Mouse (Mus musculus) neural tube, embryonic 12.5 days (tissue): ENCODE results near the gene Car9. TPM values are rescaled to one million over a fixed set of nuclear protein-coding genes. Genes with fewer than 3 reads are reported as not detected.
"Not testable (repeated sequence)": the region's sequence is repeated elsewhere in the genome, so short reads cannot be mapped to it uniquely, and the experiment has no call there.

Experiments
- ATAC-seq: fragments of 200-750 bp; cut with Nextera tagmentation; 2 replicates; pipeline ENCODE4 v1.8.0; 2017; ENCODE audit warnings: low read depth, mild to moderate bottlenecking, moderate TSS enrichment, moderate library complexity; ENCODE audit not compliant: low FRiP score
- H3K27ac ChIP-seq: fragments of 300-500 bp; sonication (generic); 2 replicates; pipeline ENCODE4 v1.5.1; 2016
- H3K27me3 ChIP-seq: fragments of 300-500 bp; sonication (generic); replicated peaks from 2 replicates; pipeline ENCODE4 v1.6.1; 2016; ENCODE audit warnings: mild to moderate bottlenecking
- H3K36me3 ChIP-seq: fragments of 300-500 bp; sonication (generic); 2 replicates; pipeline ENCODE4 v1.6.1; 2016; ENCODE audit warnings: mild to moderate bottlenecking
- H3K4me1 ChIP-seq: fragments of 300-500 bp; sonication (generic); 2 replicates; pipeline ENCODE4 v1.6.1; 2016
- H3K4me2 ChIP-seq: fragments of 300-500 bp; sonication (generic); replicated peaks from 2 replicates; pipeline ENCODE4 v1.6.1; 2016; ENCODE audit warnings: mild to moderate bottlenecking
- H3K4me3 ChIP-seq: fragments of 300-500 bp; sonication (generic); 2 replicates; pipeline ENCODE4 v1.5.1; 2016
- H3K9ac ChIP-seq: fragments of 300-500 bp; sonication (generic); 2 replicates; pipeline ENCODE4 v1.6.1; 2016; ENCODE audit warnings: mild to moderate bottlenecking
- H3K9me3 ChIP-seq: fragments of 300-500 bp; sonication (generic); 2 replicates; pipeline ENCODE4 v1.6.1; 2016; ENCODE audit warnings: mild to moderate bottlenecking
- WGBS: fragments of 180-500 bp; shearing (Covaris S2); methylation state at CpG from one replicate; pipeline ENCODE4 v1.1.7; 2016; 5-methylcytosine and 5-hydroxymethylcytosine counted together
- polyA plus RNA-seq: library from polyadenylated mRNA; unstranded; fragments of >200 nt; fragmentation: Nextera tagmentation; extraction: Ambion mirVana; gene quantifications from 2 replicates; pipeline ENCODE4 v1.2.1, GENCODE M21; 2016

Gene Car9
- polyA plus RNA-seq, 1 experiment from 2014 or later: 0.33 TPM

- Histone ChIP-seq H3K9ac (no peak overlapping the region), H3K27me3 (peaks cover 2% of the 10 kb centered on the region; the same call in 1 of the 2 replicates), H3K27ac (no peak overlapping the region), H3K4me3 (no peak overlapping the region), H3K36me3 (no peaks in the 10 kb centered on the region), H3K9me3 (no peaks in the 10 kb centered on the region), H3K4me2 (no peak overlapping the region), H3K4me1 (no peaks in the 10 kb centered on the region)
- 76% methylated on average over 7 of the region's 7 CpGs for WGBS
- no peak for ATAC-seq
Measured at GRCm38 (mm10) chr4:43481894-43482456, 24.8 kb upstream of the Car9 start.

DNA sequence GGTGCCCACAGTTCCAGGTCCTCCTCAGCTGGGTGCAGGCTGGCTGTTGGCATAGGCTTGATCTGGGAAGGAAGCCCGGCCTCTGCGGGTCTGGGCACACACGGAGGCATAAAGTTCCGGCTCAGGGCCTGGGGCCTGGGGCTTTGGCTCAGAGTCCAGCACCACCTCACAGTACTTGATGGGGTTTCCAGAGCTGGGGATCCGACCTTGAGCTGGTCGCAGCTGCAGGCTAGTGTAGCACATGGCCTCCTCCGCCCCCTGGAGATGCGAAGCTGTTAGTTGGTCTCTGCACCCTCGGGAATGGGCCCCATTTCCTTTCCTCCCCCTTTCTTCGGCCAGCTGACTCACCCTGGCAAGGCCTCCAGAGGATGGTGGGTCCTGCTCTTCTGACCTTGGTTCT lies 24.2 kb upstream of the Car9 start:
- Histone ChIP-seq H3K36me3 (no peaks in the 10 kb centered on the region), H3K4me3 (no peak overlapping the region)
- WGBS: 77% methylated on average over 10 of the region's 10 CpGs

GRCm38 (mm10) chr4:43483535-43484091 lies 23.2 kb upstream of the Car9 start, which contains the start of gene Sit1:
Gene Sit1, minus strand, starts transcription at chr4:43483734.
- no peak within 1 kb of the TSS for H3K4me3 ChIP-seq
- H3K9me3 ChIP-seq: no peaks in the 10 kb centered on the region
- H3K9ac ChIP-seq: no peak within 1 kb of the TSS
- H3K27me3 ChIP-seq: peaks cover 2% of the 10 kb centered on the region; the same call in 1 of the 2 replicates
- H3K36me3 ChIP-seq: no peaks in the 10 kb centered on the region
- 63% methylated on average over 12 of the region's 12 CpGs for WGBS
- H3K4me1 ChIP-seq: no peaks in the 10 kb centered on the region
- H3K4me2 ChIP-seq: no peak within 1 kb of the TSS
- no peak for ATAC-seq
- H3K27ac ChIP-seq: no peak within 1 kb of the TSS

More for the DNA sequence above, 24.2 kb upstream of the Car9 start:
- peaks cover 2% of the 10 kb centered on the region; the same call in 1 of the 2 replicates for H3K27me3 ChIP-seq
- no peak overlapping the region for H3K4me2 ChIP-seq
- no peak for ATAC-seq
- no peak overlapping the region for H3K27ac ChIP-seq
- H3K9me3 ChIP-seq: no peaks in the 10 kb centered on the region
- H3K9ac ChIP-seq: no peak overlapping the region
- no peaks in the 10 kb centered on the region for H3K4me1 ChIP-seq

GRCm38 (mm10) chr4:43485666-43486065 lies 21.1 kb upstream of the Car9 start:
- not testable (repeated sequence) for H3K9ac ChIP-seq, H3K4me3 ChIP-seq, H3K4me2 ChIP-seq, H3K36me3 ChIP-seq, H3K9me3 ChIP-seq, H3K4me1 ChIP-seq, ATAC-seq, H3K27ac ChIP-seq, H3K27me3 ChIP-seq
- WGBS: 87% methylated on average over 5 of the region's 5 CpGs

- Histone ChIP-seq H3K27me3 (no peaks in the 10 kb centered on the region), H3K4me1 (peaks cover 7% of the 10 kb centered on the region), H3K36me3 (no peaks in the 10 kb centered on the region), H3K4me3 (no peak overlapping the region), H3K9ac (no peak overlapping the region), H3K27ac (no peak overlapping the region), H3K4me2 (no peak overlapping the region), H3K9me3 (no peaks in the 10 kb centered on the region)
- WGBS: 95% methylated on average over 3 of the region's 3 CpGs
- no peak for ATAC-seq
Measured at GRCm38 (mm10) chr4:43489611-43490010, 17.2 kb upstream of the Car9 start.

DNA sequence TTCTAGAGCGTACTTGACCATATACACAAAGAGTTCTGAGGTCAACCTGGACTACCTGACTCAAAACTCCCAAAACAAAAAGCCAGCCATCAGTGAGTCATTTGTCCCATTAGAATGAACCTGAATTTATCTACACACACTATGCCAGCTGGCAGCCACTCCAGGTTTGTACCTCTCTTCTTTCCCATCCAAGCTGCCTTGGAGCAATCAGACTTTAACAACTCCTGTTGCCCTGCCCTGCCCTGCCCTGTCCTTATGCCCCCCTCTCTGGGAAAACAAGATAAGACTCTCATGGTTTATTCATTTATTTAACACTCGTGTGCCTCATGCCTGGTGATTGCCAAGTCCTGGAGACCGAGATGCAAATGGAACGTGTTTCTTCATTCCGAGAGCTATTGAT lies 16.0 kb upstream of the Car9 start:
- Histone ChIP-seq H3K27me3 (no peaks in the 10 kb centered on the region), H3K4me2 (no peak overlapping the region), H3K36me3 (peaks cover 5% of the 10 kb centered on the region; the same call in 1 of the 2 replicates), H3K4me3 (no peak overlapping the region), H3K9ac (no peak overlapping the region), H3K9me3 (no peaks in the 10 kb centered on the region), H3K27ac (no peak overlapping the region), H3K4me1 (peaks cover 12% of the 10 kb centered on the region)
- WGBS: 90% methylated on average over 5 of the region's 5 CpGs
- no peak for ATAC-seq

DNA sequence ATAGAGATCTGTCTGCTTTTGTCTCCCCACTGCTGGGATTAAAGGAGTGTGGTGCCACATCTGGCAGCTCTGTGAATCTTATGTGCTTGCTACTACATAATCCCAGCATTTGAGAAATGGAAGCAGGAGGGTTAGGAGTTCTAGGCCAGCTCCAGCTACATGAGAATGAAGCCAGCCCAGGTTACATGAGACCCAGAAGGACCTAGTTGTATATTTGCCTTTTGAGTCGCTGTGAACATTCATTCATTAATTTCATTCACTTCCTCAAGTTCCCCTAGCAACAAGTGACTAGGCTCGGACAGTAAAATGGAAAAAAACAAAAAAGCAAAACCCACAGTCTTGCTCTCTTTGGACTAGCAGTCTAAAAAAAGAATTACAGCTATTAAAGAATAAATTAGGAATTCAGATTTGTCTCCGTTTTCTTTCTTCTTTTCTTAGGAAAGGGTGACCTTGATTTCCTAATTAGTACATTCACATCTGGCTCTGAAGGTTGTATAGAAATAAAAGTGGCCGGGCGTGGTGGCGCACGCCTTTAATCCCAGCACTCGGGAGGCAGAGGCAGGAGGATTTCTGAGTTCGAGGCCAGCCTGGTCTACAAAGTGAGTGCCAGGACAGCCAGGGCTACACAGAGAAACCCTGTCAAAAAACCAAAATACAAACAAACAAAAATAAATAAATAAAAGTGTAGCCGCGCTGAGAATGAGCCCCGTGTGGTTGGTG lies 14.5 kb upstream of the Car9 start:
- H3K27me3 ChIP-seq: no peaks in the 10 kb centered on the region
- ATAC-seq: no peak

GRCm38 (mm10) chr4:43492821-43493185 lies 14.0 kb upstream of the Car9 start, which contains the start of gene Ccdc107:
Gene Ccdc107, plus strand, starts transcription at chr4:43492900.
- peaks cover 20% of the 10 kb centered on the region for H3K4me1 ChIP-seq
- peak within 1 kb of the TSS; percentile 73 for H3K4me2 ChIP-seq
- H3K27me3 ChIP-seq: no peaks in the 10 kb centered on the region
- peak within 1 kb of the TSS; percentile 69 for H3K9ac ChIP-seq
- WGBS: under 1% methylated on average over 25 of the region's 25 CpGs
- peak; percentile 96 for ATAC-seq
- H3K4me3 ChIP-seq: peak within 1 kb of the TSS; percentile 76
- no peaks in the 10 kb centered on the region for H3K9me3 ChIP-seq
- peak within 1 kb of the TSS; percentile 54; the same call in 1 of the 2 replicates for H3K27ac ChIP-seq
- H3K36me3 ChIP-seq: peaks cover 11% of the 10 kb centered on the region; the same call in 1 of the 2 replicates

More for the DNA sequence above, 14.5 kb upstream of the Car9 start:
- Histone ChIP-seq H3K4me2 (peak overlapping the region; percentile 73), H3K9me3 (no peaks in the 10 kb centered on the region), H3K4me3 (peak overlapping the region; percentile 24; the same call in 1 of the 2 replicates), H3K27ac (no peak overlapping the region; the same call in 1 of the 2 replicates), H3K36me3 (peaks cover 11% of the 10 kb centered on the region; the same call in 1 of the 2 replicates), H3K4me1 (peaks cover 14% of the 10 kb centered on the region), H3K9ac (no peak overlapping the region)
- 46% methylated on average over 12 of the region's 12 CpGs for whole genome bisulfite sequencing

- H3K27me3 ChIP-seq: no peaks in the 10 kb centered on the region
- ATAC-seq: peak; percentile 91
- H3K4me1 ChIP-seq: peaks cover 25% of the 10 kb centered on the region
- no peaks in the 10 kb centered on the region for H3K9me3 ChIP-seq
- H3K4me2 ChIP-seq: peak overlapping the region; percentile 73
- WGBS: under 1% methylated on average over 47 of the region's 47 CpGs
- peak overlapping the region; percentile 69 for H3K9ac ChIP-seq
- H3K27ac ChIP-seq: peak overlapping the region; percentile 54; the same call in 1 of the 2 replicates
- H3K4me3 ChIP-seq: peak overlapping the region; percentile 76
- H3K36me3 ChIP-seq: peaks cover 11% of the 10 kb centered on the region; the same call in 1 of the 2 replicates
Measured at GRCm38 (mm10) chr4:43493186-43493845, 13.4 kb upstream of the Car9 start.

- Histone ChIP-seq H3K4me1 (peaks cover 30% of the 10 kb centered on the region), H3K9ac (peak overlapping the region; percentile 69), H3K4me3 (peak overlapping the region; percentile 76), H3K36me3 (peaks cover 11% of the 10 kb centered on the region; the same call in 1 of the 2 replicates), H3K27ac (peak overlapping the region; percentile 54; the same call in 1 of the 2 replicates), H3K9me3 (no peaks in the 10 kb centered on the region), H3K27me3 (no peaks in the 10 kb centered on the region), H3K4me2 (peak overlapping the region; percentile 73)
- WGBS: 3% methylated on average over 9 of the region's 9 CpGs
- ATAC-seq: no peak
Measured at GRCm38 (mm10) chr4:43493846-43494240, 12.9 kb upstream of the Car9 start.

- 69% methylated on average over 6 of the region's 6 CpGs for WGBS
- Histone ChIP-seq H3K9me3 (no peaks in the 10 kb centered on the region), H3K4me1 (peaks cover 36% of the 10 kb centered on the region), H3K9ac (no peak overlapping the region), H3K27me3 (no peaks in the 10 kb centered on the region), H3K4me3 (no peak overlapping the region), H3K4me2 (no peak overlapping the region), H3K36me3 (peaks cover 11% of the 10 kb centered on the region; the same call in 1 of the 2 replicates), H3K27ac (no peak overlapping the region)
- ATAC-seq: no peak
Measured at GRCm38 (mm10) chr4:43496587-43496986, 10.2 kb upstream of the Car9 start.

DNA sequence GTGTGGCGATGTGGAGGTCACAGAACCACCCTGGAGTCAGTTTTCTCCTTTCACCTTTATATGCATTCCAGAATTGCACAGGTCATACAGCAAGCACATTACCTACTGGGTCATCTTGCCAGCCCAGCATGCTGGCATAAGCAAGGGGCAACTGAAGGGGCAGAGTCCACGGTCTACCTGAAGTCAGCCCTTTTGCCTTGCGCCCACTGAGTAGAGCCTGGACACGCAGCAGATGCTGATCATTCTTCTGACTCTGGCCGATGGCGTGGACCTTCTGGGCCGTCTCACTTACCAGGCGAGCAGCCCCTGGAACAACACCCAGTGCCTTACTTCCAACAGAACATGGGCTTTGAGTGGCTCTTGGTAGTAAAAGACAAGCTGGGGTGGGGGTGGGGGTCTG lies 9.4 kb upstream of the Car9 start:
- H3K4me3 ChIP-seq: 0 out of 2 replicates have a peak overlapping the region, but pooled peaks have one; percentile 57
- peaks cover 36% of the 10 kb centered on the region for H3K4me1 ChIP-seq
- peak overlapping the region; percentile 80 for H3K4me2 ChIP-seq
- H3K27me3 ChIP-seq: peaks cover 5% of the 10 kb centered on the region; the same call in 1 of the 2 replicates
- no peak overlapping the region for H3K9ac ChIP-seq
- no peak for ATAC-seq
- no peak overlapping the region for H3K27ac ChIP-seq
- H3K9me3 ChIP-seq: no peaks in the 10 kb centered on the region
- H3K36me3 ChIP-seq: peaks cover 11% of the 10 kb centered on the region; the same call in 1 of the 2 replicates
- 95% methylated on average over 8 of the region's 8 CpGs for WGBS
